Mouse (Mus musculus): ENCODE results near the gene Gmppb.

DNA sequence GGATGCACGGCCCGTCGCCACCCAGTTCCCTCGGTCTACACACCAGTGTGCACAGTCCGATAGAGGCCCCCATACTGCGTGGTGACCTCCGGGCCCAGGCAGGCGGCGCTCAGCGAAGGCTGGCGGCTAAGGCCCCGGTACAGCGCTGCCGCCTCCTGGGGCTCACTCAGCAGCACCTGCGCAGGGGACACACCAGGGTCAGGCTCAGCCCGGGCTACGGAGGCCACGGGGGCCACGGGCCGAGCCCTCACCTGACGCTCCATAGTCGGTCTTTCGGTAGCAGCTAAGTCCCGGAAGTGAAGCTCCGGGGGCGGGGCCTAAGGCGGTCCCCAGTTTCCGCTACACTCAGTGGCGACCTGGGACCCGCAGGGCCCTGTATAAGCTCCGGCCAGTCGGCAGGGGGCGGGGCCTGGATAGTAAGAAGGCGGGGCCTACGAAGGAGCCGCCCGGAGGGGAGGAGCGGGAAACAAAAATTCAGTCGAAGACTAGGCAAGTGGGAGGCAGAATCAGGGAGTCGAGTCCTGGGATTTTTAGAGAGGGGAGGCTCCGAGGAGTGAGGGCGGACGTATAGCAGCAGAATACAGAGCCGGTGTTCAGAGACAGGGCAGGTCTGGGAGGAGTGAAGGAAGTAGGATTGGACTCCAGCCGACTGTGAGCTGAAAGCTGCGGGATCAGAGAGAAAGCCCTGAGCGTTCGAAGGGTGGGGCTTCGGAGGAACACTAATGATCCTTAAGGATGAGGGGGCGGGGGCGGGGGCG is 45.3 kb downstream of the Gmppb start, which contains the start of gene Apeh:
- no peak for TF ChIP-seq CTCF (conservative IDR thresholded peaks at IDR 0.05; ENCODE audit: low read length)
- TF ChIP-seq POU5F1 (IDR thresholded peaks at IDR 0.05; ENCODE audit: borderline replicate concordance, low read length), result no peak
- TF ChIP-seq NANOG (IDR thresholded peaks at IDR 0.05; ENCODE audit: borderline replicate concordance, low read length), result no peak
